Comparison of ENCODE assay signal across 8 mouse cellular contexts in genomic region chr14:48888954-48889353, GRCm38 (mm10).
DNase-seq lines count a peak whose midpoint lies in the region; ATAC-seq lines count a peak whose summit lies in the region.

No protein-coding gene starts in this region.

- peak overlapping the region; percentile 15; the same call in 1 of the 2 replicates for H3K4me3 ChIP-seq in embryonic facial prominence, embryonic 13.5 days
- no peak overlapping the region for H3K4me3 ChIP-seq in hindbrain, embryonic 15.5 days
- no peak overlapping the region for H3K4me3 ChIP-seq in neural tube, embryonic 11.5 days (ENCODE audit: low read depth, low read length)

- H3K9me3 ChIP-seq in embryonic facial prominence, embryonic 13.5 days, result no peaks in the 10 kb centered on the region
- no peaks in the 10 kb centered on the region for H3K9me3 ChIP-seq in hindbrain, embryonic 15.5 days
- H3K9me3 ChIP-seq in neural tube, embryonic 11.5 days (ENCODE audit: control insufficient read depth, low read length), result no peaks in the 10 kb centered on the region

- H3K4me1 ChIP-seq in embryonic facial prominence, embryonic 13.5 days, result no peaks in the 10 kb centered on the region
- H3K4me1 ChIP-seq in hindbrain, embryonic 15.5 days (replicated peaks), result no peaks in the 10 kb centered on the region; the same call in 1 of the 2 replicates
- H3K4me1 ChIP-seq in neural tube, embryonic 11.5 days (ENCODE audit: control insufficient read depth, insufficient read depth, low read length), result no peaks in the 10 kb centered on the region

- DNase-seq in layer of hippocampus, postnatal 10 days (ENCODE audit: low spot score in 2 of 2), result peak; percentile 13 to 44
- no peak for DNase-seq in layer of hippocampus, postnatal 36 days
- peak; percentile 40 for DNase-seq in neural tube, embryonic 11.5 days (ENCODE audit: low spot score)
- DNase-seq in gastrocnemius, postnatal 14 days, result no peak
- no peak for DNase-seq in left cerebral cortex, postnatal 36 days (ENCODE audit: low spot score in 2 of 2)
- DNase-seq in gastrocnemius, adult 18-20 months (ENCODE audit: low spot score), result no peak

- no peak for ATAC-seq in embryonic facial prominence, embryonic 13.5 days (ENCODE audit: insufficient number of reproducible peaks, insufficient read depth, low FRiP score, low TSS enrichment, low read depth)
- ATAC-seq in hindbrain, embryonic 15.5 days (ENCODE audit: low FRiP score, low read depth), result 0 out of 2 replicates have a peak, but pooled peaks have one; percentile 42
- ATAC-seq in neural tube, embryonic 11.5 days (ENCODE audit: insufficient read depth, low FRiP score, low TSS enrichment), result peak; percentile 13; the same call in 1 of the 2 replicates

- peak overlapping the region; percentile 51 for H3K4me2 ChIP-seq in embryonic facial prominence, embryonic 13.5 days
- peak overlapping the region; percentile 44 for H3K4me2 ChIP-seq in hindbrain, embryonic 15.5 days
- H3K4me2 ChIP-seq in neural tube, embryonic 11.5 days (ENCODE audit: low read depth), result no peak overlapping the region

- peaks cover 35% of the 10 kb centered on the region for H3K27me3 ChIP-seq in embryonic facial prominence, embryonic 13.5 days
- peaks cover 6% of the 10 kb centered on the region; the same call in 1 of the 2 replicates for H3K27me3 ChIP-seq in hindbrain, embryonic 15.5 days
- no peaks in the 10 kb centered on the region for H3K27me3 ChIP-seq in neural tube, embryonic 11.5 days (ENCODE audit: control insufficient read depth, insufficient read depth, low read length)

- 2% methylated on average over 13 of the region's 13 CpGs for WGBS in embryonic facial prominence, embryonic 13.5 days
- WGBS in hindbrain, embryonic 15.5 days, result 4% methylated on average over 13 of the region's 13 CpGs
- WGBS in neural tube, embryonic 11.5 days, result 5% methylated on average over 13 of the region's 13 CpGs

- H3K9ac ChIP-seq in embryonic facial prominence, embryonic 13.5 days, result peak overlapping the region; percentile 41; the same call in 1 of the 2 replicates
- H3K9ac ChIP-seq in hindbrain, embryonic 15.5 days, result no peak overlapping the region
- H3K9ac ChIP-seq in neural tube, embryonic 11.5 days (ENCODE audit: low read length), result no peak overlapping the region

- no peak overlapping the region for H3K27ac ChIP-seq in embryonic facial prominence, embryonic 13.5 days
- H3K27ac ChIP-seq in hindbrain, embryonic 15.5 days (replicated peaks), result no peak overlapping the region
- no peak overlapping the region for H3K27ac ChIP-seq in neural tube, embryonic 11.5 days (ENCODE audit: low read depth, low read length)

- H3K36me3 ChIP-seq in embryonic facial prominence, embryonic 13.5 days, result no peaks in the 10 kb centered on the region
- no peaks in the 10 kb centered on the region for H3K36me3 ChIP-seq in hindbrain, embryonic 15.5 days
- no peaks in the 10 kb centered on the region for H3K36me3 ChIP-seq in neural tube, embryonic 11.5 days (ENCODE audit: control insufficient read depth, insufficient read depth, low read length)

- intact Hi-C loops in gastrocnemius, postnatal 14 days (cut with DNase I; ENCODE audit: low total_unique reads), result no loop called here
- intact Hi-C loops in left cerebral cortex, postnatal 36 days (cut with DNase I), result no loop called here

Comparison
In these comparisons a context has a peak if more than half of its experiments do, and no peak if none do; other contexts are left out.
1. DNase-seq: peak in layer of hippocampus, postnatal 10 days (2 of 2) and neural tube, embryonic 11.5 days (single experiment); none in layer of hippocampus, postnatal 36 days (0 of 2), gastrocnemius, postnatal 14 days (single experiment), left cerebral cortex, postnatal 36 days (0 of 2) and gastrocnemius, adult 18-20 months (single experiment).